Mouse (Mus musculus) lung, postnatal 0 days (tissue): ENCODE measurements around the gene Cracr2a.

Experiments used
- CTCF ChIP-seq: IDR thresholded peaks from 2 replicates; pipeline ENCODE4 v1.5.1; 2016; ENCODE audit warnings: antibody characterized with exemption, mild to moderate bottlenecking
- EP300 ChIP-seq: IDR thresholded peaks from 2 replicates; pipeline ENCODE4 v1.6.1; 2016; ENCODE audit warnings: antibody characterized with exemption, mild to moderate bottlenecking, control low read depth

DNA sequence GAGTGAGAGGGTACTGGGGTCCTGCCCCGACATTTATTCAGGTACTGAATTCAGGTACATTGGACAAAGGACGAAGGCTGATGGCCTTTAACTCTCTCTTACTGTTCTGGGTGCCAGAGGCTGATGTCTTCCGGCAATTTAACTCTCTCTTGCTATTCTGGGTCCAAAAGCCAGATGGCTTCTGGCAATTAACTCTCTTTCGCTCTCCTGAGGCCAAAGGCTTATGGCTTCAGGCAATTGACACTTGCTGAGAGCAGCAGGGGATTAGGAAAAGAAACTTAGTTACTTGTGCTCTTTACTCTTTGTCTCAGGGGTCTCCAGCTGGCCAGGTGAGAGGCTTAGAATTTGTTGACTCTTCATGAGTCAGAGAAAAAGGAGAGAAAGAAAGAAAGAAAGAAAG, 94.8 kb downstream of the Cracr2a start:
- TF ChIP-seq CTCF (no peak), EP300 (no peak)
